Mouse (Mus musculus) B cell, adult (primary cell): Measurements from ENCODE around the gene Epb41l5. TPM values are rescaled to one million over a fixed set of nuclear protein-coding genes. Genes with fewer than 3 reads are reported as not detected.

ENCODE experiments used
- total RNA-seq: library from RNA; stranded (reverse); gene quantifications from 4 replicates; pipeline ENCODE4 v1.2.4, GENCODE M21; 2023; ENCODE audit not compliant: inconsistent age

The Epb41l5 gene
- 3.2 to 6.1 TPM (median 4.2 TPM) in 4 replicates for total RNA-seq

DNA sequence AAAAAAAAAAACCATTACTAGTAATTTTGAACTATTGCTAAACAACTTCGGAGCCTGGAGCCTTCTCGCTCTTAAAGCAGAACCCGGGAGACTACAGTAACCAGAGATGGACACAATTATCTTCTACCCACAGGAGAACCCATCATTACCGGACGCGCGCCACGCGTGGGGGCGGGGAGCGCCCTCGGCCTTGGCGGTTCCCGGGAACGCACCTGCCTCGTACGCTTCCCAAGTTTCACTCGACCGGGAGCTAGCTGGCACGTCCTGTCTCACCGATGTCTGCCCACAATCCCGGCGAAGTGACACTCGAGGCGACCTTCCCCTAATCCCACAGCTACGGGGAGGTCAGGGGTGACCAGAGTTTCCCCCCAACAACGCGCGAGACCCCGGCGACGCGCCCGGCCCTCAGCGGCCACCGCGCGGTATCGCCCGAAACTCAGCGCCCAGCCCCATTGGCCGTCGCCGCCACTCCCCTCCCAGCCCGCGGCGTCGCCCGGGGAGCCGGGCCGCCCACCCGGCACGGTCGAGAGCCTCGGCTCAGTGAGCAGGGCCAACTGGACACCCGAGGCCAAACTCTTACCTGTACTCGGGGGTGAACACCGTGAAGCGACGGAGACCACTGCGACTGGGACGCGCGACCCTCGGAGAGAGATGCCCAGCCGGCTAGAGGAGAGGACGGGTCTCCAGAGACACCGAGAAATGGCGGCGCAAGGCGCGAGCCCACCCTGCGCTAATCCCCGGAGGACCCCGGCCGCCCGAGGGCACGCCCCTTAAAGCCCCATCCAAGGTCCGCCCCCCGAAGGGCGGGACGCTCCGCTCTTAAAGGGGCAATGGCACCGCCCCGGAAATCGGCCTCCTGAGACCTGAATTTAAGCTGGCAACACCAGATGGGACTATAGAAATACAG is at the start of gene Epb41l5:
Gene Epb41l5 (minus strand): TSS at position 796 of the 907 bp plus-strand sequence.

DNA sequence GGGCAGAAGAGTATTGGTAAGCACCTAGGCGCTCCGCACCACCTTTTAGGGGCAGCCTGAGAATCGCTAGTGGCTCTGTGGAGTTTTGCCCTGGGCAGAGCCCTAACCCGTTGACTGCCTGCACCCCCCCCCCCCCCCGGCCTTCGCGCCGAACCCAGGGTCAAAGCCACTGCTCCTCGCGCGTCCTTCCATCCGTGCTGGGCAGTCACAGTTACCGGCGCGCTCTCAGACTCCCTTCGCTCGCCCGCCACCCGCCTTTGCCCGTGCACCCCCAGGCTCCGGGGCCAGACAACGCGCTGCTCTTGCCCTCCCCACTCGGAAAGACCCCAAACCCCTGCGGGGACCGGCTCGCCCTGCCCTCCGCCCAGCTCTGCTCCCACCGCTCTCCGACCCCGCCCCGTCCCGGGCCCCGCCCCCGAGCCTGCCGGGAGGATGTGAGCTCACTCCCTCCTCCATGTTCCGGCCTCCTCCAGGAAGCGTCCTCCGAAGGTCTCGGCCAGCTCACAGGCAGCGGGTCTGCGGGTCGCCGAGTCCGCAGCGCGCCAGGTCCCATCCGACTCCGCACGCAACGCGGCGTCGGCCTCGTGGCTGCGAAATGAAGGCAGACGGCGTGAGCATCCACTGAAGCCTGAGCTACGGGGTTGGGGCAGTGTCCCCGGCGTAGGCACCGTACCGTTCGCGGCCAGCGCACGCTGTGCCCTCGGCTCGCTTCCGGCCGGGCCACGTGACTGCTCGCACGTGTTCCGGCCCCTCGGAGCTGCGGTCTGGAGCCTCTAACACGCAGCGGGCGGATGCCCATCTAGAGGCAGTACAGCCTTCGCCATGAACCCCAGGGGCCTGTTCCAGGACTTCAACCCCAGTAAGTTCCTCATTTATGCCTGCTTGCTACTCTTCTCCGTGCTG is 122.9 kb downstream of the Epb41l5 start, which contains the start of gene Tmem185b:
Gene Tmem185b (plus strand): TSS at position 472 of the 903 bp plus-strand sequence.

DNA sequence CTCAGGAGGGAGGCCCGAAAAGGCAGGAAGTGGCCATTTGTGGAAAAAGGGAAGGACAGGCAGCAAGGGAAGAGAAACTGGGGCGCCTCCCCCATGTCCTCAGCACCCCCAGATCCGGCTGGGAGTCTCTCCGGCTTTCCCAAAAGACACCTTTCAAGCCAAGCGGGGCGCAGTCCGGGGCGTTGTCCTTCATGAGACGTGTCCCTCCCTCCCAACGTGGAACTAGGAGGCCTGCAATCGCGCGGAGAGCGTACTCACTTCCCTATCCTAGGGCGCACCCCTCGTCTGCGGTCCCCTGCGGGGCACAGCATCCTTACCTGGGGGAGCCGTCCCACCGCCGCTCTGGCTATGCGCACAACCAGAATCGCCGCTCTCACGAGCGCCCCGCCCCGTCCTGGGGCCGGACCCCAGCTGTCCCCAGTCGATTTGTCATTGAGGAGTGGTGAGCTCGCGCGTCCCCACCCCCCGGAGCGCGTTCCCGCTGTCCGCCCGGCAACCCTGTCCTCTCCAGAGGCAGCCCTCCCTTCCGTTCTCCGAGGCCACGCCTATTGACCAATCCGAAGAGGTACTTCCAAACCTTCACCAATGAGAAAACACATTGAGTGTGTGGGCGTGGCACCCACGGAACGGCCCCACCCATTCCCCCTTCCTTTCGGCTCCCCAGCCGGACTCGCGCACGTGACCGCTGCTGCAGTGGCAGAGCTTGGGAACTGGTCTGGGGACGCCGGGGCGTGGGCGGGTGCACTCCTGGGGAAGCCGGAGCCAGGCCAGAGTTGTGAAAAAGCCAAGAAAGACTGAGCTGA is 144.3 kb downstream of the Epb41l5 start, which contains the start of gene Ralb:
Gene Ralb (minus strand): TSS at position 535 of the 803 bp plus-strand sequence.

Other genes with a start within 250 kb of the Epb41l5 start
- gene Inhbb, start 226.8 kb downstream of the Epb41l5 start, total RNA-seq = not detected in 4 replicates
- 7.9 to 13.1 TPM (median 10.0 TPM) in 4 replicates for gene Ralb, start 144.2 kb downstream of the Epb41l5 start, total RNA-seq
- gene Tmem185b, start 122.8 kb downstream of the Epb41l5 start, total RNA-seq = 25.0 to 30.8 TPM (median 25.7 TPM) in 4 replicates
- gene Ptpn4, start 188.6 kb upstream of the Epb41l5 start, total RNA-seq = 32.0 to 35.8 TPM (median 32.5 TPM) in 4 replicates